Mouse (Mus musculus): ENCODE results near the gene Slc17a2.
"Not testable (repeated sequence)": the region's sequence is repeated elsewhere in the genome, so short reads cannot be mapped to it uniquely, and the experiment has no call there.

Gene Slc17a2

DNA sequence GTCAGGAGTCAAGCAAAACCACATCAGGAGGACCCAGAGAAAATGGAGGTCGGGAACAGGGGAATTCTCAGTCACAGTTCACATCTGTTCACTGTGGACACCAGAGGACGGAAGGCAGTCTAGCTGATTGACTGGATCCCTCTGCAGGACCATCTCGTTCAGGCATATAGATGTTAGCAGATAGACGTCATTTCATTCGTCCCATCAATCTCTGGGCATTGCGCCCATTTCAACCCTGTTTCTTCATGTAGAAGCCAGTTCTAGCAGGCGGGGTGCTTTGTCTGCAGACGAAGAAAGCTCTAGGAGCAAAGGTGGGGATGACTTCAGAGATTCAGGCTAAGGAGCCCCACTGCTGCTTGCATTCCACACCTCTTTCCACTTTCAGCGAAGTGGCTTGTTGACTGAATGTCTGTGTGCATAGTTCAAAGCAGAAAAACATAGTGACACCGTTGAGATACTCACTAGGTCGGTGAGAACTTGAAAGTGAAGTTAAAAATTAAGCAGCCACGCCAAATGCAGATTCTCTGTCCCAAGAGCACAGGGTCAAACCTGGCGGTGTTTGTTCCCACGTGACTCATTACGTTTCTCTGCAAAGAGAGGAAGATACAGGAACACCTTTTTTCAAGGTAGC is at the start of gene Slc17a2:
Gene Slc17a2, plus strand, starts transcription at position 572 of the 631 bp plus-strand sequence.
- no peak for DNase-seq

DNA sequence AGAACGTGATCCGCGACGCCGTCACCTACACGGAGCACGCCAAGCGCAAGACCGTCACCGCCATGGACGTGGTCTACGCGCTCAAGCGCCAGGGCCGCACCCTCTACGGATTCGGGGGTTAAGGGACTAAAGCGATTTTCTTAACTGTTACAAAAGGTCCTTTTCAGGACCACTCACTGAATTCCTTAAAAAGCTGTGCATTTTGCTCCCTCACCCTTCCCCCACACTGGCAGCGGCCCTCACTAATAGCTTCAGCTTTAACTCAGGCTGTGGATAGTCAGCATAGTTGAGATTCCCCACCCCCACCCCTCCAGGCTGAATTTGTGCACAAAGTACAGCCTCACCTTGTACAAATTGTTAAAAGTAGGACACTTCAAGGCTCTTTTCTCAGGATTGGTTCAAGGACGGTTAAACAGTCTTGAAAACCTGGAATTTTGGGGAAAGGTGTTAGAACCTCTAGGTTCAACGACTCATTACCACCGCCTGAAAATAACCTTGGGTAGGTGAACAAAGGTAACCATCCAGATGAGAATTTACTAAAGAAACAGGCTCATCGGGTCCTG is 49.5 kb upstream of the Slc17a2 start:
- DNase-seq, result no peak

DNA sequence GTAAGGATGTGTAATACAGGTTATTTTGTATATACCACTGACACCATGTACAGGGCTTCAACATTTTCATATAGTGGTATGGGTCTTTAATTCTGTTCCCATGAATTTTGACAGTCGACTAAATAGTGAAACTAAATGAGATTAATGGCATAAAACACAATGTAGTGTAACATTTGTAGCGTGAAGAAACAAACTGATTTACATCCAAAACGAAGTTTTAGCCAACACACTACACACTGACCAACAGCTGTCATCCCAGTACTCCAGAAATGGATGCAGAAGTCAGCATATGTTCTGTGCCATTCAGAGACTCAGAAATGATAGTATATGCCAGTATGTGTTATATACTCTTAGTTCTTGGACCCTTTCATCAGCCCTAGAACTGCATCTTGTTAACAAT is 48.9 kb upstream of the Slc17a2 start:
- no peak for DNase-seq

DNA sequence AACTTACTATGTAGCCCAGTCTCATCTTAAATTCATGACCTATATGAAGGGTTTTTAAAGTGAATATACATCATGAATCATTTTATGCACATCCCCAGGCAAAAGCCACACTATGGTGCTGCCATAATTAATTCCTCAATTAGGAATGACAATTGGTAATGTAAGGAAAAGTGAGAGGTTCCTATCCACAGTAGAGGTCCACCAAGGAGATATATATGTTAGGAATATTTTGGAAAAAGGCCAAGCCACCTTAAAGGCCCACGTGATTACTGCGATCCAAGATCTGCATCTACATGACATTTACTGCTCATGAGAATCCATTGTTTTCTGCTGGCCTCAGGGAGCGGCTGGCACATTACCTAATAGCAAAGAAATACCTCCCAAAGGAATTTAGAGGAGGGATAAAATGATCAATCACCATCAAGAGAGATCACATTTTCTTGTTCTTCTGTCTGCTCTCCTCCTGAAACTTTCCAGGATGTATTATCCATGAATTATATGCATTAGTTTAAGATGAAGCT is 47.5 kb upstream of the Slc17a2 start:
- no peak for DNase-seq

DNA sequence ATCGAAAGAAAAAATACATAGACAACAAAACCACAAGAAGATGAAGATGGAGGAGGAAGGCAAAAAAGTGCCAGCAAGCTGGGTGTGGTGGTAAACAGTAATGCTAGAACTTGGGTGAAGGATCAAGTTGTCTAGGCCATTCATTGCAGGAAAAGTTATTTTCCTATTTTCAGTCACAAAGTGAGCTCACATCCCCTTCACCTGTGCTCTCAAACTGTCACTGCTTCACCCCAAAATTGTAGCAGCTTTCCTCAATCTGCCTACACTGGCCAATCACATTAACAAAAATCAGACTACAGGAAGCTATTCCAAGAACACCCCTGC is 46.9 kb upstream of the Slc17a2 start:
- no peak for DNase-seq

DNA sequence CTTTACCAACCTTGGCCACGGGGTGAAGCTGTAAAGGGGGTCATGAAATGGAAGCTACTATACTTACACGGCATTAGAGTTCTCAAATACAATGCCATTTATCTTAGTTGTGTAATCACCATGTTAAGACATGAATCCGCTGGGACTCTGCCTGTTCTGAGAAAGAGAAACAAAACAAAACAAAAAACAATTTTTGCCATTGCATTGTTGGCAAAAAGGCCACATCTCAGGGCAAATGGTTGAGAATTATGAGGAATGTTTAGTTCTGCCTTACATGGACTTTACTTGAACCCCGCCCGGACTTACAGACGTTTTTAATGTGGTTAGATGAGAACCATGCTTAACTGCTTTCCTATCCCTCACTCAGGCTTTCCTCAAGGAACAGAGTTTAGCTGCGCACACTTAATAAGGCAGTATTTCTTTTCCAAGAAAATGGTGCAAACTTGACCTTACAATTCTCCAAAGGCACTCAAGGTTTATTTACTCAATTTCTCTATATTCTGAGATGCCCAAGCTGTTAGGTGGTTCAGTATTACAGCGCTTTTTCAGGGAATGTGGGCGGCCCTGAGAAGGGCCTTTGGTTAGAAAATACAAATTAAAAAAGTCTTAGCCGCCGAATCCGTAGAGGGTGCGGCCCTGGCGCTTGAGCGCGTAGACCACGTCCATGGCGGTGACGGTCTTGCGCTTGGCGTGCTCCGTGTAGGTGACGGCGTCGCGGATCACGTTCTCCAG is 46.4 kb upstream of the Slc17a2 start:
- DNase-seq, result no peak

DNA sequence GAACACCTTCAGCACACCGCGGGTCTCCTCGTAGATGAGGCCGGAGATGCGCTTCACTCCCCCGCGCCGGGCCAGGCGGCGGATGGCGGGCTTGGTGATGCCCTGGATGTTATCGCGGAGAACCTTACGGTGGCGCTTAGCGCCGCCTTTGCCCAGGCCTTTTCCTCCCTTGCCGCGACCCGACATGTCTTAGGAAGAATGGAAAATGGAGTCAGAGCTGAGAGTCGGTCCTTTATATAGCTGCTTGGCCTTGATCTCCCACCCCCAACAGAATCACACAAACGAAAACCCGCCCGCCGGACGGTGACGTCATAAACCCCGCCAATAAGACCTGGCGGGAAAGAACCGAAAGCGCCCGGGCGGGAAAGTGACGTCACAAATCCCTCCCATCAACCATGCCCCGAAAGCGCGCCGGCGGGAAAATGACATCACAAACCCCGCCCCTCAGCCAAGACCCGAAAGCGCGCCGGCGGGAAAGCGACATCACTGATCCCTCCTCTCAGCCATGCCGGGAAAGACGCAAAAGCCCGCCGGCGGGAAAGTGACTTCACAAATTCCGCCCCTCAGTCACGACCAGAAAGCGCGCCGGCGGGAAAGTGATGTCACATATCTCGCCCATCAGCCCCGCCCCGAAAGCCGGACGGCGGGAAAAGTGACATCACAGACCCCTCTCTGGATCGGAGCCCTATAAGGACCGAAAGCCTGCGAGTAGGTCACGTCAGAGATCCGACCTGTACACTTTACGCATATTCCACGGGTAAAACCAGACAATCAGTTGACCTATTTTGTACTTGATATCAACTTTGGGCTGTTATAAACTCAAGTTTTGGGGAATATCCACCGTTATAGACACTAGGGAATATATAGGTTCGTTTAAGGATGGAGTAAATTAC is 45.6 kb upstream of the Slc17a2 start, which contains the start of gene Hist1h4a:
Gene Hist1h4a, minus strand, starts transcription at position 259 of the 893 bp plus-strand sequence.
- DNase-seq, result peak; percentile 98

DNA sequence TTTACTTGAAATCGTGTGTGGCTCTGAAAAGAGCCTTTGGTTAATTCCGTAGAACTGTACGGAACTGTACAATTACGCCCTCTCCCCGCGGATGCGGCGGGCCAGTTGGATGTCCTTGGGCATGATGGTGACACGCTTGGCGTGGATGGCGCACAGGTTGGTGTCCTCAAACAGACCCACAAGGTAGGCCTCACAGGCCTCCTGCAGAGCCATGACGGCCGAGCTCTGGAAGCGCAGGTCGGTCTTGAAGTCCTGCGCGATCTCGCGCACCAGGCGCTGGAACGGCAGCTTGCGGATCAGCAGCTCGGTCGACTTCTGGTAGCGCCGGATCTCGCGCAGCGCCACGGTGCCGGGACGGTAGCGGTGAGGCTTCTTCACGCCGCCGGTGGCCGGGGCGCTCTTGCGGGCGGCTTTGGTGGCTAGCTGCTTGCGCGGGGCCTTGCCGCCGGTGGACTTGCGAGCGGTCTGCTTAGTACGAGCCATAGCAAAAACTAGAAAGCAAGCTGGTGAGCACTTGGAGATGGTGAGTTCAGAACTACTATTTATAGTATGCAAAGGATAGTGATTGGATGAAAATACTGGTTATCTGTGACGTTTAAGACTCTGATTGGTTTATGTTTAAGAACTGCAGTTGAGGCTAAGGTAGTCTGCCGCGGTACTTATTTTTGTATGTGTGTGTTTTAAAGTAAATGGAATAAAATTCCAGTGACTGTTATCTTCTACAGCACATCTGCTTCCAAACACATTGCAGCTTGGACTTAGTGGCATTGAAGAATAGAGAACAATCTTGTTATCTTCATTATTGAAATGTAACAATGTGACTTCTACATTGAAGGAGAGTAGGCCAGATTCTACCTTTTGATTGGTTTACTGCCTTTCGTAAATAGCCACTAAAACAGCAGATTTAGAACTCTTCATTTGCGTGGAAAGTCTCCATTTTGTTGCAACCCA is 44.6 kb upstream of the Slc17a2 start, which contains the start of gene Hist1h3a:
Gene Hist1h3a, minus strand, starts transcription at position 516 of the 951 bp plus-strand sequence.
- peak; percentile 56 for DNase-seq

DNA sequence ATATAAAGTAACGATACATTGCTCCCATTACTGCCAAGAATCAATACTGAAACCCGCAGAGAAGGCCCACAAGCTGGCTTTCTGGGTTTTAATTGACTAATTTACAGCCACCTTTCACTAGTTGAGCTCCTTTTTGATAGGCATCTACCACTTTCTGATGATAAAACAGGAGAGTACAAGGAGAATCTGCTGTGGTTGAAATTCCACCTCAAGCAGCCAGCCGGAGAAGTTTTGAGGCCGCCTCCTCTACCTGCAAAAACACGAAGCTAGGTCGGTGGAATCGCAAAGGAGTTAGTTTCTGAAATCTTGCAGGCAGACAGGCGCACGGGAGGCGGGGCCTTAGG is 43.6 kb upstream of the Slc17a2 start:
- DNase-seq, result no peak

DNA sequence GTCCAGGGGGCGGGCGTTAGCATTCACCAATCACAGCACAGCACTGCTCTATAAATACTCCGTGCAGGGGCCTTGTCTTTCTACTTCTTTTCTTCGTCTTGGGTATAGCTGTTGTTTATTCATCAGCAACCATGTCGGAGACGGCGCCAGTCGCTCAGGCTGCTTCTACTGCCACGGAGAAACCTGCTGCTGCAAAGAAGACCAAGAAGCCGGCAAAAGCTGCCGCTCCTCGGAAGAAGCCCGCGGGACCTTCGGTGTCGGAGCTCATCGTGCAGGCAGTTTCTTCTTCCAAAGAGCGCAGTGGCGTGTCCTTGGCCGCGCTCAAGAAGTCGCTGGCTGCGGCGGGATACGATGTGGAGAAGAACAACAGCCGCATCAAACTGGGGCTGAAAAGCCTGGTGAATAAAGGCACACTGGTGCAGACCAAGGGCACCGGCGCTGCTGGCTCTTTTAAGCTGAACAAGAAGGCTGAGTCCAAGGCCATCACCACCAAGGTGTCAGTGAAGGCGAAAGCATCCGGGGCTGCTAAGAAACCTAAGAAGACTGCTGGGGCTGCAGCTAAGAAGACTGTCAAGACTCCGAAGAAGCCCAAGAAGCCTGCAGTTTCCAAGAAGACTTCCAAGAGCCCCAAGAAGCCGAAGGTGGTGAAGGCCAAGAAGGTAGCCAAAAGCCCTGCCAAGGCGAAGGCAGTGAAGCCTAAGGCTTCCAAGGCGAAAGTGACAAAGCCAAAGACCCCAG is 43.0 kb upstream of the Slc17a2 start, which contains the start of gene Hist1h1a:
Gene Hist1h1a, plus strand, starts transcription at position 81 of the 738 bp plus-strand sequence.
- DNase-seq, result peak; percentile 72

DNA sequence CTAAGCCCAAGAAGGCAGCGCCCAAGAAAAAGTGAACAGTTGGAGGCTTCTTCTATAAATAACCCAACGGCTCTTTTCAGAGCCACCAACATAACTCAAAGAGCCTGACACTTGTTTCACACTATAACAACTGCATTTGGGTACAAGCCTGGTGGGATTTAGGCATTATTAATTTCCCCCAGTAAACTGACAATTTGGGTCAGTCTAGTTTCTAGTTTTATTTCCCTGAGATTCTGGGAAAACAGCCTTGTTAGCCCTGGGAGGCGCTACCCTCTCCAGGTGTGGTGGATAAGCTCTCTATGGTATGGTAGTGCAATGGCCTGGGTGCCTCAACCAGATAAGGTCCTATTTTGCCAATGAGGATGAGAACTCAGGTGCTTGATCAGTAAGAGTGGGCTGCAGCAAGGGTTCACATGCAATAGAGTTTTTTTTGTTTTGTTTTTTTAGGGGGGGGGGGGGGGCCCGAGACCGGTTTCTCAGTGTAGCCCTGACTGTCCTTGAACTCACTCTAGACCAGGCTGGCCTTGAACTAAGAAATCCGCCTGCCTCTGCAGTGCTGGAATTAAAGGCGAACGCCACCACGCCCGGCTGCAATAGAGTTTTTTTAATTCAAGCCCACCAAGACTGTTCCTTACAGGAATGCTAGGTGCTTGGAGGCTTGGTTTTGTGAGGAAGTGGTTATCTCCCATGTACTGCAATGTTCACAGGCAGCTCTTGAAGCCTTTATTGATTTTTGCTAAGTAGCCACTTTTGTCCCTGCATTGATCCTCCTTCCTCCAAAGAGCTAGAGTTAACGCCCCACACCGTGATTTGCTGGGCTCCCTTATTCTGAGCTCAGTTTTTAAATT is 42.2 kb upstream of the Slc17a2 start:
- no peak for DNase-seq

DNA sequence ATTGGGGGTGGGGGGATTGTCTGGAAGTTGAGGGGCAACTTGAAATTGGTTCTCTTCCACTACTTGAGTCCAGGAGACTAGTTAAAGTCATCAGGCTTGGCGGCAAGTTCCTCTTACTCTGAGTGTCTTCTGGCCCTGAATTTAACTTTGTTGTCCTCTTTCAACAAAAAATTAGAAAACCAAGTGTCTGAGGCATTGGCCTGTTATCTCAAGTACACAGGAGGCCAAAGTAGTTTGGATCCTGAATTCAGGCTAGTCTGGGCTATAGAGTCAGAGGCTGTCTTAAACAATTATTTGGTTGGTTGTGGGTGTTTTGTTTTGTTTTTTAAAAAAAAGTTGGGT is 41.6 kb upstream of the Slc17a2 start:
- no peak for DNase-seq

DNA sequence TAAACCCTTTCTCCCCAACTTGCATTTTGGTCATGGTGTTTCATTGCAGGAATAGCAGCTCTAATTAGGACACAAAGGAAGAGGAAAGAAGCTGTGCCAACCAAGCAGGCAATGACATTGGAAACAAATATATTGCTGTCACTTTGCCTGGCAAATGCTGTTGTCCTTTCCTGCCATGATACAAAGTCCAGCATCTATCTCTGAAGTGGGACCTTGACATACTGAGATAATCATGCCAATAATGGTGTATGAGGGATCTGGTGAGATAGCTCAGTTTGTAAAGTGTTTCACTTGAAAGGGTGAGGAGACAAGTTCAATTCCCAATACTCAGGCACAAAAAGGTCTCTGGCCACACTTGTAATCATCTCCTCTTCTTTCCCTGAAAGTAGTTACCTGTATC is 40.0 kb upstream of the Slc17a2 start:
- no peak for DNase-seq

DNA sequence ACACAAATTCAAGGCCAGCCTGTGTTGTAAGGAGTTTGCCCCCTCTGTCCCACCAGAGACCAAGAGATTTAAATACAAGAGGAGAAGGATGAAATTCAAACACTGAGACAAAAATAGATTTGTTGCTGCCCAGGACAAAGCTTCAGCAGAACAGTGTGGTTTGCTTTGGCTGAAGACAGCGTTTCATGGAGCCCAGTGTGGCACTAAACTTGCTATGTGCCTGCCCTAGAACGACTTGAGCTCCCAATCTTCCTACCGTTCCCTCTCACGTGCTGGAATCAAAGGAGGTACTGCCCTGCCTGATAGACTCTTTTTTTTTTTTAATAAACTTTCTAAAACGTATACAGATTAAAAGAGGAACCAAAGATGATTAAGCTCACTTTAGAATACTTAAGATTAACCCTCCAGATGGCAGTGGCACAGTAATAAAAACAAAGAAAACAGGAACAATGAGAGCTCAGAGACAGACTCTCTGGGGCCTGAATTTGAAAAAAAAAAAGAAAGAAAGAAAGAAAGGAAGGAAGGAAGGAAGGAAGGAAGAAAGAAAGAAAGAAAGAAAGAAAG is 37.9 kb upstream of the Slc17a2 start:
- DNase-seq, result no peak

DNA sequence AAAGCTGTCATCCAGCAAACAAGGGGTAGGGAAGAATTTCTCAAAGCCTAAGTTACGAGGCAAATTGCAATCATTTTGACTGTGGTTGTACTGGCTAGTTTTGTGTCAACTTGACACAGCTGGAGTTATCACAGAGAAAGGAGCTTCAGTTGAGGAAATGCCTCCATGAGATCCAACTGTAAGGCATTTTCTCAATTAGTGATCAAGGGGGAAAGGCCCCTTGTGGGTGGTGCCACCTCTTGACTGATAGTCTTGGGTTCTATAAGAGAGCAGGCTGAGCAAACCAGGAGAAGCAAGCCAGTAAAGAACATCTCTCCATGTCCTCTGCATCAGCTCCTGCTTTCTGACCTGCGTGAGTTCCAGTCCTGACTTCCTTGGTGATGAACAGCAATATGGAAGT is 37.2 kb upstream of the Slc17a2 start, which contains the start of gene Trim38:
Gene Trim38, plus strand, starts transcription at position 301 of the 400 bp plus-strand sequence.
- not testable (repeated sequence) for DNase-seq

DNA sequence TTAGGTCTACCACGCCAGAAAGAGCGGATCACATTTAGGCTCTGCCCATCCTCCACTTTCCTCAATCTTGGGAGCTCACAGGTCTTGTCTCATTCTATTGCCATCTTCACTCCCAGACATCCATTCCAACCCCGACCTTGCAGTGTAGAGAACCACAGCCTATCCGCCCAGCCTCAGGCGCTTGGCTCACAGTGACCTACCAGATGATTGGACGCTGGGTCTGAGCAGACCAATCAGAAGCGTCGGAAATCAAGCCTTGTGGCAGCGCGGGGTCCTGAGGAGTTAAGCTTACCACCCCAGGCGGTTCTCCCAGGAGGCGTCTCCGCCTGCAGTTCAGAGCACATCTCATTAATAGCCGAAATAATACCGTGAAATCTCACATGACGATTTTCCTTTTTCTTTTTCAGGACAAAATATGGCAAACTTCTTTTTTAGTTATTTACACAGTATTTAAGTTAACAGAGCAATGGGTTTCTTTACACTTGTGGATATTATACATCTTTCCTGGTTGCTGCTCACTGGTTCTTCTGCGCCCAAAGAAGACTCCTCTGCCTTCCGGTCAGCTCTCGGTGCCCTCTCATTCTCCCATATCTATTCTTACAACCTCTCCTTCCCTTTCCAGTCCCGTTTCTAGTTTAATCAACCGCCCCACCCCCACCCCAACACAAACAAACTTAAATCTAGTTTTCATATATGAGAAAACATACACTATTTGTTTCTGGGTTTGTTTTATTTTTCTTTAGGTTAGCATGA is 34.1 kb upstream of the Slc17a2 start:
- DNase-seq, result no peak

DNA sequence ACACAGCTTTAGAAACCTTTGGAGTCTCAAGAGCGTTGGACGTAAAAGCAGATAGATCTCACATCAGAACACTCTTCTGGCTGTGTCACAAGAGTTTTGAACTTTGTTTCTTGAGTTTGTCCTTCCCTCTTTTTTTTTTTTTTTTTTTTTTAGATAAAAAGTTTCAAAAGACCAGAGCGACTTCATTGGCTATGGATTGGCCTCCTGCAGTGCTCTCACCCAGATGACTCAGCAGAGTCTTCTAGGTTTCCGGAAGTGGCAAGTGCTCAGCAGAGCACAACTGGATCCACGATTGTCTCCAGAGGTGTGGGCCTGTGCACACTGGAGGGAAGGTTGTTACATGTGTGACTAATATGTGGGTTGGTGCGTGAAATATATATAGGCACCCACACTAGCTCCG is 28.5 kb upstream of the Slc17a2 start:
- DNase-seq, result no peak

DNA sequence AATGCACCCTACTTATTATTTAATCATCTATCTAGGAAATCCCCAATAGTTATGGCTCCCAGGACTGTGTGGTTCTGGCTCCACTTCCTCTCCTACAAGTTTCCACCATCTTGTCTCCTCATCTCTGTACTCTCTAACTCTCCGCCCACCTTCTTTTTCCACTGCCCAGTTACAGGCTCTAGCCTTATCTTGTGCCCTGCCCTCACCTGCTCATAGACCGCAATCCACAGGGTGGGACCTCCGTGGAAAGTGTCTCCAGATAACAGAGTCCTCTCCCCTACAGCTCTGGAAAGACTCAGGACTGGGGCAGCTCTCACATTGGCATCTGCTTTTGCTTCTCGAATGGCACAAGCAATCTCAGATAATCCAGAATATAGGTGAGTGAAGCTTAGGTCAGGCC is 27.8 kb upstream of the Slc17a2 start:
- no peak for DNase-seq

DNA sequence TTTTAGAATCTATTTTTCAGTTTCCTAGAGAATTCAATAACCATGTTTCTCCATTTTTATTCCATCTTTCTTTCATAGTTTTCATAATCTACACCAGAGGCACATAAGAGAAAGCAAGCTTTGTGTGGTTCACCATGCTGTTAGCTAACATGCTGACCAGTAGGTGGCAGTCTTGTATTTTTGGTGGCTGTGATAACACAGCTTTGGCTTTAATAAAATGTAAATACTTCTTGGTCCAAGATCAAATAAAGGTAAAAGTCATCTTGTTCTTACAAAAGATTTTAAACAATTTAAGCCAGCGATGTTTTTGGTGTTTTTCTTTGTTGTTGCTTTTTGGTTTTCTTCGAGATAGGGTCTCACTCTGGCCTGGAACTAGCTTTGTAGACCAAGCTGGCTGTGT is 14.3 kb upstream of the Slc17a2 start:
- DNase-seq, result peak; percentile 17
